Mouse (Mus musculus): Measurements from ENCODE around the gene Lmbr1. TPM values are rescaled to one million over a fixed set of nuclear protein-coding genes. Genes with fewer than 3 reads are reported as not detected.

Lmbr1 gene
- polyA plus RNA-seq, 1 experiment, result 1.8 TPM

DNA sequence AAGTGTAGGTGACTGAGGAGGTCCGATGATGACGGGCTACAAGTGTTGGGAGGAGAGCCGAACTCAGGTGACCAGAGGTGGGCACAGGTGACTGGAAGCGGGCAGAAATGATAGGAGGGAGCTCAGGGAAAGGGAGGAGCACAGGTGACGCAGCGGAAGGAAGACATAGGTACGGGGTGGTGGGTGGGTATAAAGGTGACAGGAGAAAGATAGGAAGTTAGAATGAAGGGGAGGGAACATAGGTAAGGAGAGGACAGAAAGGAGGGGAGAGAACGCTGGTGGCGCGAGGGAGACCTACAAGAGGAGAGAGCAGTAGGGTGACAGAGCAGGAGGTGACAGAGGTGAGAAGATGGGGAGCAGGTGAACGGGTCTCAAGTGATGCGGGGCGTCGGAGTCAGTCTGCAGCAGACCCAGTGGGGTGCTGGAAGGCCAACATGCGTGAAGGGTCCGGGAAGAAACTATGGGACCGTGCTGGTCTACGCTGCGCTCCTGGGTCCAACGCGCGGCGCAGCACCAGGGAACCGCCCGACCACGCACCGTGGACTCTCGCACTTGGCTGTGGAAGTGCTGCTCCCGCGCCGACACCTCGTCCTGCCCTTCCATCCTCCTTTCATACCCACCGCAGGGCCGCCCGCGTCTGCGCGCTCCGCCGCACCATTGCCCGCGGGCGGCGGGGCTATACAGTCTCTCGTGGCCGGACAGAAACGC is 446 bp downstream of the Lmbr1 start:
- Histone ChIP-seq H3K36me3 (ENCODE audit: control insufficient read depth, insufficient read depth) (no peaks in the 10 kb centered on the region), H3K79me2 (ENCODE audit: control insufficient read depth, insufficient read depth) (no peaks in the 10 kb centered on the region), H3ac (ENCODE audit: control insufficient read depth, insufficient read length, low read depth) (peak overlapping the region; percentile 44), H3K4me3 (ENCODE audit: insufficient read depth, poor library complexity, severe bottlenecking) (peak overlapping the region; percentile 48), H3K27me3 (ENCODE audit: control insufficient read depth, insufficient read depth, insufficient read length) (no peaks in the 10 kb centered on the region), H3K79me3 (ENCODE audit: low read depth) (no peaks in the 10 kb centered on the region)
- TF ChIP-seq USF1 (IDR thresholded peaks at IDR 0.05; ENCODE audit: low read depth) (no peak), FOSL1 (IDR thresholded peaks at IDR 0.05; ENCODE audit: insufficient read depth, low read length, poor library complexity, severe bottlenecking) (no peak), MYOG (IDR thresholded peaks at IDR 0.05; ENCODE audit: control insufficient read depth, extremely low read depth, insufficient read length) (no peak), MAX (IDR thresholded peaks at IDR 0.05) (no peak), CEBPB (IDR thresholded peaks at IDR 0.05; ENCODE audit: low read depth) (no peak), CTCF (IDR thresholded peaks at IDR 0.05; ENCODE audit: control insufficient read depth, insufficient read depth, insufficient read length) (no peak), MYOD1 (IDR thresholded peaks at IDR 0.05; ENCODE audit: control insufficient read depth, insufficient read length, low read depth) (no peak)

DNA sequence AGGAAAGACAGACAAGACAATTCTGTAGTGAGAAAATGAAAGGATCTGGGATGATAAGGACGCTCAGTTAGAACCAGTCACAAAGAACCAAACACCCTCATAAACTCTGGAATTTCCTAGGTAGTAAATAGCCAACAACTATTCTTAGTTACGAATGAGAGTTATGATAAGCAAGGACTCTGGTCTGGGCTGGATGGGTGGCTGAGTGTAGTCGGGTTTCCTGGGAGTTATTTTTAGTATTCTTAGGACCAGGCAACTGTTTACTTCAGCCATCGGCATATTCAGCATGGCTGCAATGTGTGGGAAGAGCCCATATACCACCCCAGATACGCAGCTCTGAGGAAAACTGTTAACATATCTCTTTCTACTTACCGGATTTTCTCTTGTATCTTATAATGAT is 14.7 kb downstream of the Lmbr1 start:
- H3K27me3 ChIP-seq (ENCODE audit: control insufficient read depth, insufficient read depth, insufficient read length), result no peaks in the 10 kb centered on the region
- TF ChIP-seq MAX (IDR thresholded peaks at IDR 0.05), result no peak
- TF ChIP-seq MYOG (IDR thresholded peaks at IDR 0.05; ENCODE audit: control insufficient read depth, extremely low read depth, insufficient read length), result no peak
- no peak for TF ChIP-seq FOSL1 (IDR thresholded peaks at IDR 0.05; ENCODE audit: insufficient read depth, low read length, poor library complexity, severe bottlenecking)
- TF ChIP-seq USF1 (IDR thresholded peaks at IDR 0.05; ENCODE audit: low read depth), result no peak
- no peak for TF ChIP-seq CTCF (IDR thresholded peaks at IDR 0.05; ENCODE audit: control insufficient read depth, insufficient read depth, insufficient read length)
- TF ChIP-seq MYOD1 (IDR thresholded peaks at IDR 0.05; ENCODE audit: control insufficient read depth, insufficient read length, low read depth), result no peak
- no peak for TF ChIP-seq CEBPB (IDR thresholded peaks at IDR 0.05; ENCODE audit: low read depth)
- no peak overlapping the region for H3K4me3 ChIP-seq (ENCODE audit: insufficient read depth, poor library complexity, severe bottlenecking)
- H3K79me2 ChIP-seq (ENCODE audit: control insufficient read depth, insufficient read depth), result no peaks in the 10 kb centered on the region
- no peaks in the 10 kb centered on the region for H3K79me3 ChIP-seq (ENCODE audit: low read depth)
- H3ac ChIP-seq (ENCODE audit: control insufficient read depth, insufficient read length, low read depth), result no peak overlapping the region
- no peaks in the 10 kb centered on the region for H3K36me3 ChIP-seq (ENCODE audit: control insufficient read depth, insufficient read depth)

DNA sequence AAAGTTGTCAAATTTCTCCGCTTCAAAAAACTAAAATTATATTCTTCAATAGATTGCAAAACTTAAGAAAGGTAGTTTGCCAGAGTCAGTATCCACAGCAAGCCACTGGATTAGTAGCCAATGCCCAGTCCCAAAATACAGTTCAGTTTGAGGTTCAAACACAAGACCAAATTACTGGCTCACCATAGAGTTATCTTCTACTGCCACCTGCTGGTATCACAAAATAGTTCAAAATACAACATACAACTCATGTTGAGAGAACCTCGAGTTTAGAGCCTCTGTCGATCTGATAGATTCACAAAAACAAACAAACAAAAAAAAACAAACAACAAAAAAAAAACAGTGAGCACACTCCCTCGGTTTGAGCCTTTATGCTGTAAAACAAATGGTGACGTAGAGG is 42.4 kb downstream of the Lmbr1 start:
- TF ChIP-seq FOSL1 (IDR thresholded peaks at IDR 0.05; ENCODE audit: insufficient read depth, low read length, poor library complexity, severe bottlenecking) (no peak), MYOD1 (IDR thresholded peaks at IDR 0.05; ENCODE audit: control insufficient read depth, insufficient read length, low read depth) (no peak), CEBPB (IDR thresholded peaks at IDR 0.05; ENCODE audit: low read depth) (no peak)
- Histone ChIP-seq H3K27me3 (ENCODE audit: control insufficient read depth, insufficient read depth, insufficient read length) (no peaks in the 10 kb centered on the region), H3ac (ENCODE audit: control insufficient read depth, insufficient read length, low read depth) (no peak overlapping the region), H3K79me3 (ENCODE audit: low read depth) (no peaks in the 10 kb centered on the region), H3K4me3 (ENCODE audit: insufficient read depth, poor library complexity, severe bottlenecking) (no peak overlapping the region), H3K79me2 (ENCODE audit: control insufficient read depth, insufficient read depth) (no peaks in the 10 kb centered on the region), H3K36me3 (ENCODE audit: control insufficient read depth, insufficient read depth) (no peaks in the 10 kb centered on the region)

DNA sequence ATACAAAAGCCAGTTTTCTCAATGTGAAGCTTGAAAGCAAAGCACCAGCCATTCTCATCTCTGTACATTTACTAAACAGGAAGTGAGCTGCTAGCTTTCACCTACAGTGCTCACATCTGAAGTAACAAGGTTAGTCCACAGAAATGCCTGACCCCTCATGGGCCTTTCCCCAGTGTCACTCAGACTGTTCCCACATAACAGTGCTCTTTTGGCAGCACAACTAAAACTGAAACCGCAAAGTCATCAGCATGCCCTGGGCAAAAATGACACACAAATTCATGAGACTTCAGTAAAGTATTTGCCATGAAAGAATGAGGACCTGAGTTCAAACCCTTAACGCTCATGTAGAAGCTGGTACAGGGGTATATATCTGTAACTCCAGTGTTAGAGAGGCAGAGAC is 55.7 kb downstream of the Lmbr1 start:
- TF ChIP-seq CEBPB (IDR thresholded peaks at IDR 0.05; ENCODE audit: low read depth) (no peak), MYOG (IDR thresholded peaks at IDR 0.05; ENCODE audit: control insufficient read depth, extremely low read depth, insufficient read length) (no peak), CTCF (IDR thresholded peaks at IDR 0.05; ENCODE audit: control insufficient read depth, insufficient read depth, insufficient read length) (no peak), USF1 (IDR thresholded peaks at IDR 0.05; ENCODE audit: low read depth) (no peak), MAX (IDR thresholded peaks at IDR 0.05) (no peak), MYOD1 (IDR thresholded peaks at IDR 0.05; ENCODE audit: control insufficient read depth, insufficient read length, low read depth) (no peak)

DNA sequence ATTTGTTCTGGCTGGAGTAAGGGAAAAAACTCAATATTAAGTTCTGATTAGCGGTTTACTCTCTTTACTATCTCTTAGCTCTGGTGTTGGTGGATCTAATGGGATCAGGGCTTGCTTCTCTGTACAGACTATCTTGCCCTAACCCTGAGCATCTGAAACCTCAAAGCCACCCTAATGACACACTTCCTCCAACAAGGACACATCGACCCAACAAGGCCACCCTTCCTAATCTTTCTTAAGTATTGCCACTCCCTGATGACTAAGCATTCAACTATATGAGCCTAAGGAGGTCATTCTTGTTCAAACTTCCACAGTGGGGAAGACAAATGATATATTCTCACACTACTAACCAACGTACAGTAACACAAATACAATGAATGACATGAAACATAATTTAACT is 69.0 kb downstream of the Lmbr1 start:
- Histone ChIP-seq H3K4me3 (ENCODE audit: insufficient read depth, poor library complexity, severe bottlenecking) (no peak overlapping the region), H3ac (ENCODE audit: control insufficient read depth, insufficient read length, low read depth) (no peak overlapping the region)

More for the DNA sequence above, 55.7 kb downstream of the Lmbr1 start:
- H3K4me3 ChIP-seq (ENCODE audit: insufficient read depth, poor library complexity, severe bottlenecking), result no peak overlapping the region
- H3K79me2 ChIP-seq (ENCODE audit: control insufficient read depth, insufficient read depth), result no peaks in the 10 kb centered on the region
- no peaks in the 10 kb centered on the region for H3K79me3 ChIP-seq (ENCODE audit: low read depth)
- H3ac ChIP-seq (ENCODE audit: control insufficient read depth, insufficient read length, low read depth), result no peak overlapping the region
- no peaks in the 10 kb centered on the region for H3K27me3 ChIP-seq (ENCODE audit: control insufficient read depth, insufficient read depth, insufficient read length)
- H3K36me3 ChIP-seq (ENCODE audit: control insufficient read depth, insufficient read depth), result no peaks in the 10 kb centered on the region

DNA sequence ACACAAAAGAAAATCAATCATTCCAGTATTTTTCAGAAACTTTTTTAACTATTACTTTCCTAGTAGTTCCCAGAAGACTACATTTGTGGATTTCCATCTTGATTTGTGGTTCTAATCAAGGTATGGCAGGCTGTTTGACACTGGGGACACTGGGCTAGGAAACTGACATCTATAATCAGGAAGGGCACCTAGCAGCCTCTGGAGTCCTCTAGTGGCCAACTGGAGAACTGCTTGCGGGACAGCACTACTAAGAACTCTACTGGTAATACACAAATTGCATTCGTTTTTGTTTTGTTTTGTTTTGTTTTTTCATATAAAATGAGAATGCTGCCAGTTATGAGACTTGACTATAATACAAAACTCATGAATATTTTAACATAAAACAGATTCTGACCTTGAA is 85.0 kb downstream of the Lmbr1 start:
- Histone ChIP-seq H3K36me3 (ENCODE audit: control insufficient read depth, insufficient read depth) (no peaks in the 10 kb centered on the region), H3ac (ENCODE audit: control insufficient read depth, insufficient read length, low read depth) (no peak overlapping the region), H3K79me3 (ENCODE audit: low read depth) (no peaks in the 10 kb centered on the region), H3K79me2 (ENCODE audit: control insufficient read depth, insufficient read depth) (no peaks in the 10 kb centered on the region), H3K27me3 (ENCODE audit: control insufficient read depth, insufficient read depth, insufficient read length) (no peaks in the 10 kb centered on the region), H3K4me3 (ENCODE audit: insufficient read depth, poor library complexity, severe bottlenecking) (no peak overlapping the region)
- TF ChIP-seq MYOD1 (IDR thresholded peaks at IDR 0.05; ENCODE audit: control insufficient read depth, insufficient read length, low read depth), result no peak
- peak; percentile 59 for TF ChIP-seq CTCF (IDR thresholded peaks at IDR 0.05; ENCODE audit: control insufficient read depth, insufficient read depth, insufficient read length)
- TF ChIP-seq FOSL1 (IDR thresholded peaks at IDR 0.05; ENCODE audit: insufficient read depth, low read length, poor library complexity, severe bottlenecking), result no peak

More for the DNA sequence above, 69.0 kb downstream of the Lmbr1 start:
- H3K36me3 ChIP-seq (ENCODE audit: control insufficient read depth, insufficient read depth), result no peaks in the 10 kb centered on the region
- TF ChIP-seq USF1 (IDR thresholded peaks at IDR 0.05; ENCODE audit: low read depth), result no peak
- no peak for TF ChIP-seq FOSL1 (IDR thresholded peaks at IDR 0.05; ENCODE audit: insufficient read depth, low read length, poor library complexity, severe bottlenecking)
- TF ChIP-seq CTCF (IDR thresholded peaks at IDR 0.05; ENCODE audit: control insufficient read depth, insufficient read depth, insufficient read length), result no peak
- TF ChIP-seq MAX (IDR thresholded peaks at IDR 0.05), result no peak
- no peak for TF ChIP-seq CEBPB (IDR thresholded peaks at IDR 0.05; ENCODE audit: low read depth)
- no peak for TF ChIP-seq MYOG (IDR thresholded peaks at IDR 0.05; ENCODE audit: control insufficient read depth, extremely low read depth, insufficient read length)
- TF ChIP-seq MYOD1 (IDR thresholded peaks at IDR 0.05; ENCODE audit: control insufficient read depth, insufficient read length, low read depth), result no peak
- no peaks in the 10 kb centered on the region for H3K27me3 ChIP-seq (ENCODE audit: control insufficient read depth, insufficient read depth, insufficient read length)
- H3K79me2 ChIP-seq (ENCODE audit: control insufficient read depth, insufficient read depth), result no peaks in the 10 kb centered on the region
- H3K79me3 ChIP-seq (ENCODE audit: low read depth), result no peaks in the 10 kb centered on the region
